Mouse (Mus musculus) liver, postnatal 0 days (tissue): ENCODE measurements at regions not wholly inside any gene's neighbourhood (a gene's known extent, or its start where the extent isn't known, plus 50 kb on each side); places are given as distances from the start of the nearest gene placed in this dataset.

Source experiments
- CTCF ChIP-seq: sonication (generic); IDR thresholded peaks from 2 replicates; pipeline ENCODE4 v1.5.1; 2016; ENCODE audit warnings: antibody characterized with exemption, low read depth
- EP300 ChIP-seq: IDR thresholded peaks from 2 replicates; pipeline ENCODE4 v1.6.1; 2016; ENCODE audit warnings: antibody characterized with exemption, low read depth, mild to moderate bottlenecking

DNA sequence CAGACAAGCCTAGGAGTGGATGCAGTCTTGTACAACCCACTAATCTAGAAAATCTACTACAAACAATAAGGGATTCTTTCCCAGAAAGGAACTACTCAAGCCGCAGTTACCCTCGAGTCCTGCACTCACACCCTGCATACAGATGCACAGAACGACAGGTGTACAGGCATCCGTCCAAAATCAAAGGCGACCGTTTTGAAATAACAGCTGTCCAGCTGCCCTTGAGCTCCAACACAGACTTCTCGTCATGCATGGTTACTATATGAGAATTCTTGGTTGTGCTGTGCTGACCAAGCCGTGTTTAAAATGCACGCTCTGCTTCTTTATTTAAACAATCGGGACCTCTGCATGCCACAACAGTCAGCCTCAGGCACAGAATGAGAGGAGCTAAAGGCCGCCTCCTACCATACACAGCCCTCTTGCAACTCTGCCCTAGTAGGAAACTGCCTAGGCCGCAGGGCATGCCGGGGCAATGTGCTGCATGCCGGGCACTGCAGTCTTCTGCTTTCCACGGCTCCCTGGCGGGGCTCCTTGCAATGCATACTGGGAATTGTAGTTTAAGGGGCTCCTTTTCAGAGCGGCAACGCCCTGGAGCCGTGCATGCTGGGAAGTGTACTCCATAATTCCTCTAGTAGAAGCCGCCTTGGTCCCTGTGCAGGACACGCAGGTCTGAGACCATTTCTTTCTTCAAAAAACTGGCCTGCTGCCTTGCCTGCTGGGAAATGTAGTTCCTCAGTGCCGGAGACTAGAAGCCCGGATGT lies 237.4 kb upstream of the Myt1l start:
- TF ChIP-seq CTCF (no peak), EP300 (no peak)
